Mouse (Mus musculus): ENCODE results near the gene Shroom2.
A peak's percentile ranks its signal among the peaks of the same experiment; 100 is the strongest.

The Shroom2 gene

DNA sequence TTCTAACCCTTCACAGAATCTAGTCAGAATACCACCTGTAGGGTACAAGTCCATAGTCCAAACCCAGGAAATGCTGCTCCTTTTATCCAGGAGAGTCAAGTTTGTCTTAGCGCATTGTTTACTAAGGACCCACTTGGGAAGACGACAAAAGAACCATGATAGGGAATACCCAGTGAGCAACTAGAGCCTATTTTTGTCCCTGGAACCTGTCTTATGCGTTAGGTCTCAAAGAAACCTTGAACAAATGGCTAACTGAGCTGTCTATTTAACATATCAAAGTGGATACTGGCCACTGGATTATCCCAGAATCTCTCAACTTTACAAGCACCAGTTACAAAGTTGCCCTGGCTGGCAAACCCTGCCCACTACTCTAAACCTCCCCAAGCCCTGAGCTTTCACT is 67.6 kb downstream of the Shroom2 start:
- DNase-seq (ENCODE audit: low spot score) = no peak

GRCm38 (mm10) chrX:152690788-152691291 is 78.4 kb downstream of the Shroom2 start:
- no peak for DNase-seq (ENCODE audit: low spot score)

- no peak for DNase-seq (ENCODE audit: low spot score)
These were observed 90.0 kb downstream of the Shroom2 start for GRCm38 (mm10) chrX:152679190-152679814.

DNA sequence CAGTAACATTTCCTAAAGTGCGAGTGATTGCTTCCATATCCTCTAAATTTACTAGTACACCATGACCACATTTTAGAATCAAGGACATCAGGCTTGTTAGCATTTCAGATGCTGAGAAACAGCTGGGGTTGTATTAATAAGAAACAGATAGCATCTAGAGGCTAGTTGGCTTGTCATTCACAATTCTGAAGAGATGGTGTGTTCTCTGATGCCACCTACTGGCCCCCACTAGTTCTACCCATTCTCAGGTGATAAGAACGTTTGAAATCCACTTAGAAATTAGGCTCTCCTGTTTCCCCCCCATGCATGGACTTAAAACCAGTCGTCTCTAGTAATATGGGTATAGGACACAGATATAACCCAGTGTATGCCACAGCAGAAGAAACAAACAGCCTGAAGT is 92.9 kb downstream of the Shroom2 start:
- DNase-seq (ENCODE audit: low spot score) = no peak

- no peak for DNase-seq (ENCODE audit: low spot score)
These were observed 95.8 kb downstream of the Shroom2 start for GRCm38 (mm10) chrX:152673431-152673830.

DNA sequence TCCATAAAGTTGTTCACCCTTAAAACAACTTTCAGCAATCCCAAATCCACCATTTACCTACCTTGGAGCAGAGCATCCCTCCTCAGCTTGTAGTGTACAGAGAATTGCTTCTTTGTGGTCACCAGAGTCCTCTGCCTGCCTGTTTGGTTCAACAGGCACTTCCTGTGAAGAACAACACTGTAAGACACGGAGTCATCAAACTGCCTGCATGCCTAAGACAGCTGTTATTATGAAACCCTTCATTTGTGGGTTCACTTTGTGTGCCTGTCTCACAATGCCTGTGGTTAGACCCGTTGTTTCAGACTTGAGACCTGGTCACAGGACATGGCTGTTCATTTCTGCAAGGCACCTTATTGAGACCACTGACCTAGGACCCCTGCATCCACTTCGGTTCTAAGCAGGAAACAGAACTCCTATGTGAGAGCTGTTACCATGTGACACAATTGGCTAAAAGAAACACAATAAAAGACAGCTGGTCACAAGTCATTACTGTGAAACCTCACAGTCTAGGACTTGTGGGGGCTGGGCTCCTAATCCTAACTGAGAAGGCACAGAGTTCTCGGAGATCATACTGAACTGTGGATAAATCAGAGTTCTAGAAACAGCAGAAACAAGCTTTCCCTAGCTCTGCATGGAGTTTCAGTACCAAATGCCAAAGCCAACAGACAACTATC is 111.8 kb downstream of the Shroom2 start:
- DNase-seq (ENCODE audit: low spot score) = no peak

DNA sequence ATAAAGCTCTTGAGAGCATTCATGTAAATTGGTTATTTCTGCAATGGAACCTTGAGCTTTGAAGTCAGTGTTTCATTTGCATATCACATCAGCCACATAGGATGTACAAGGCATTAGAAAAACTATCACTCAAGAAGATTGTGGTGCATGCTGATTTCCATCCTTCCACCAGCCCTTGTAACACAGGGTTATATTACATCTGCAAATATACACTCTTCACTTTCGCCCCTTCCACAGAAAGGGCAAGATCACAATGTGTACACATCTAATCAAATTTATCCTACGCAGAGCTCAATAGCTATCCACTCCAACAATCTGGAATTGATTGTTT is 112.7 kb downstream of the Shroom2 start:
- DNase-seq (ENCODE audit: low spot score) = no peak

- no peak for DNase-seq (ENCODE audit: low spot score)
These were observed 113.3 kb downstream of the Shroom2 start for GRCm38 (mm10) chrX:152655796-152656608.

DNA sequence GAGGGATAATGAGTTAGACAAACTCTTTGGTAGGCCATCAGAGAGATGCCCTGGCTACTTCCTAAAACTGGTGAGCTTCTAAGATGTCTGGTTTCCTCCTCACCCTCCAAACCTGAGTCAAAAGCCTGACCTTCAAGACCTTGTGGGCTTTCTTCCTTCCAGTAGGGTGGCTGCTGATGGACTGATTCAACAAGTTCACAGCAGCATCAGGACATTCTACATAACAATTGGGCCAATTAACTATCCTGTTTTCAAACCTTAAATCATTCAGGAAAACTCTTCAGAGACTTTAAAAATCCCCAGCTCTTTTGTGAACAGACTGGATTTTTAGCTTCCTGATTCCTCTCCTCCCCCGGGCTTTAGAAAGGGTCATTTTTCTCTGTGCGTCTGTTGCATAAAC is 116.6 kb downstream of the Shroom2 start:
- no peak for DNase-seq (ENCODE audit: low spot score)

- no peak for DNase-seq (ENCODE audit: low spot score)
These were observed 124.4 kb downstream of the Shroom2 start for GRCm38 (mm10) chrX:152644827-152645226.

DNA sequence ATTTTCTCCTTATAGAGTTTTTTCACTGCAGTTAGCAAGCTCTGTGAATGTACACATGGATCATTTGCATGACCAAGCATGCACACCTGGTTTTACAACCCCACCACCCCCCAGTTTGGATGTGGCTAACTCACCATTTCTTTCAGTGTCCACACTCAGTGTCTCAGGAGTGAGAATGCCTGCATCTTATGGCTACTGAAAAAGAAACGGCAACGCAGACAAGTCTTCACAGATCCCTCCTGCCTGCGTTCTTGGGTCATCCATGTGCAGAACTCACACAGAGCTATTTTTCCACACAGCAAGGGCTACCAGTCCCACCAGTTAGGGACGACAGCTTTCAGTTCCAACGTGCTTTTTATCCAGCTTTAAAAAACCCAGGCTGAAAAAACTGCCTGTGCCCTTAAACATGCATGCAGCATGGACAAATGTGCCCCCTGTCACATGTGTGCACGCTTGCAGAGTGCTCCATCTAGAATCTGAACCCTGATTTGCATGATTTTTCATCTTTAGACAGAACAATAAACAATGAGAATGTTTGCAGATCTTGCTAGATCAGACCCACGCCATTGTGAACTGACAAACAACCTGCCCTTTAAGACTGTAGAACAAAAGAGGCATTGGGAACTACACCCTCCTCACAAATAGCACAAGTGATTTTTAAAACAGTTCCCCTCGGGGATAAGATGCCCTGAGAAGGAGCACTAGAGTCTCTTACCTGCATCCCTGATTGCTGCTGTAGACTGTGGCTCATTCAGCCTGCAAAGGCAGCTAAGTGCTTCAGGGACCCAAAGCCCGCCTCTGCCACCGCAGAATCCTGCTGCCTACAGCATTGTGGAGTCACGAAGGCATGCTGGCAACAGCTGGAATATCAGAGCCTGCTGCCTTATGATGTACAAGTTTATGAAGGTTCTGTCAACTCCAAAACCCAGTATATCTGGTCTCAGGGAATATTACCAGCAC is 125.3 kb downstream of the Shroom2 start:
- DNase-seq (ENCODE audit: low spot score) = no peak

DNA sequence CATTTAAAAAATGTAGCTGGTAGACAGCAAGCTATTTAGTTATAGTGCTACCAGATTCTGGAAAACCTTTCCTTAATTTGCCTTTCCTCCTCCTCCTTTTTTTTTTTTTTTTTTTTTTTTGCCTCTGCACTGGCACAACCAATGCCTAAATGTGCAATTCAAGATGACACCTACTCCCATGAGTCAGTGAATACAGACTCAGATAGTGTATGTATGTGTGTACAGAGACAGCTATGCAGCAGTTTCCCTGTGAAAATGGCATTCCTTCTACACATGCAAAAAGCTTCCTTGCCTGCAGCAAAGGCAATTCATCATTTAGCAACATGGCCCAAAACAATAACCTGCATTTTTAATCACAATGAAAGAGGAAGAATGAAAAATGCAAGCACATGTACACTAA is 126.1 kb downstream of the Shroom2 start:
- DNase-seq (ENCODE audit: low spot score) = no peak

GRCm38 (mm10) chrX:152642627-152643026 is 126.6 kb downstream of the Shroom2 start:
- no peak for DNase-seq (ENCODE audit: low spot score)

DNA sequence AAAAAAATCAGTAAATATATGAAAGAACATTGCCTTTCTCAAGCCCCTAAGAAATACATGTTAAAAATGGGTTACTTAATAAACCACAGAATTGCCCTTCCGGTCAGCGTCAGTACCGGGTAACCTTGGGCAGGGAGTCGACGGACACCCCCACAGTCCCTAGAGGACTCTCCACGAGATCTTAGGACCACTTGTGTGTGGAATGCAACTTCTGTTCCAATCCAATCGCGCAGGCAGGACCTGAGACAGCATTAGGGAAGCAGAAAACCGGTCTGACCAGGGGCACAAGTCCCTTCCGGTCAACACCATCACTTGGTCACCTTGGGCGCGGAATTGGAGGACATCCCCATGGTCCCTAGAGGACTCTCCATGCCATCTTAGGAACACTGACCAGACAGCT is 133.9 kb downstream of the Shroom2 start:
- DNase-seq (ENCODE audit: low spot score) = no peak

- DNase-seq (ENCODE audit: low spot score) = no peak
These were observed 147.9 kb downstream of the Shroom2 start for GRCm38 (mm10) chrX:152621407-152621806.

- no peak for DNase-seq (ENCODE audit: low spot score)
These were observed 148.3 kb downstream of the Shroom2 start for GRCm38 (mm10) chrX:152620917-152621316.

GRCm38 (mm10) chrX:152618464-152618863 is 150.8 kb downstream of the Shroom2 start:
- DNase-seq (ENCODE audit: low spot score) = peak; percentile 53

DNA sequence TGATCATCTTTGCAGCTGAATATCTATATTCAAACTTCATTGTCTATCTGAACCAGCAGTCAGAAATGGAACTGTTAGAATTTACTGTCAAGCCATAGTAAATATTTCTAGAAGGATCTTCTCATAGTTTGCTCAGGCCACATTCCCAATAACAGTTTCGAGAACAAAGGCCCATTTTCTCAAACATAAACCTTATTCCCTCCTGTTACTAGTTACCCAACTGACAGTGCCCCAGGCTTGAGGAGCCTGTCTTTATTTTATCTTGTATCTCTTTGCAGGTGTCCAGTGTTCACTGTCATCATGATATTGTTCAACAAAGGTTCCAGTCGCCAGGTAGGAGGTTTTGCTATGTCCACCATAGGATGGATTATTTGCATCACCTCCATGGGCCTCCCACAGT is 206.2 kb downstream of the Shroom2 start, which contains the start of gene Cldn34a:
Gene Cldn34a (plus strand): TSS at position 301 of the 400 bp plus-strand sequence.
- DNase-seq (ENCODE audit: low spot score) = no peak

Measured in testis, postnatal 10 days (tissue).